Mouse (Mus musculus): ENCODE measurements around the gene Fat3.

Gene Fat3

DNA sequence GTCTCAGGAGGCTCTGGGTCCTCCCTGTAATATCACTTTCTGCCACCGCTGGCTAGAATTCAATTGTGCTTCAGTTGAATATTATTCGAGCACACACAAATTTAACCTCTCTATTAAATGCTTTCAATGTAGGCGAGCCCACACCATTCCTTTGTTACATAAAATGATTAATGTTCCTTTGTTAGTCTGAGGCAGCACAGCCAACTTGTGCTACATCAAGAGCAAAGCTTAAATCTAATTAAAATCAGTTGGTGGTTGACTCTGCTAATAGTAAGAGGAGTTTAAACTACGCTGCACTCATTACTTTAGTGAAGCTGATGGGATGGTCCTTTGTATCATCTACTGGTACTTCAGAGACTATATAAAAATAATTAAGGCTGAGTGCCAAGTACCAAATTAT is 506.9 kb downstream of the Fat3 start:
- DNase-seq = no peak

DNA sequence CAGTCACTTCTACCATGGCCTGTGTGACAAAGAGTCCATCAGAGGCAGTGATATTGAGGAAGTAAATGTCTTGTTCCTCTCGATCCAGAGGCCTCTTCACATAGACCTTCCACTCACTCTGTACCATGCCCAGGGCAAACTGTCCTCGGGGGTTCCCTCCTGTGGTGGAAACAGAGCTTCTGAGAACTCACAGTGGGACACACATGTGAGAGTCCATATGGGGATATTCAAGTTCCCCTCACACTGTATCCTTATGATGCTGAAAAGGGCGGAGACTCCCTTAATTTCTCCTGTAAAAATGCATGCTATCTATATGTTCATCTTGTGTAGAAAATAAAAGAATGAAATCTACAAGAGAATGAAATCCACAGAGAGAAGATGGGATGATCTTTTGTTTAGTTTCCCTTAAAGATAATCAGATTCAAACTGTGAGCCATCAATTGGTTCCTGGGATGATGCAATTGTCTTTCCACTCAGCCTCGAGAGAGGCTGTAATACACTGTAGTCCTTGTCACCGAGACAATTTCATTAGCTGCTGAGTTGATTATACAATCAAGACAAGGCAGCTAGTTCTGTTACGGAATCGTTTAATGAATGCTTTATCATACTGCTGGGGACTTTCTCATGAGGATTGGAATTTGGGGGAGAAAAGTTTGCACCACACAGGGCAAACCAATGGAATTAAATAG is 508.8 kb downstream of the Fat3 start:
- DNase-seq = no peak

DNA sequence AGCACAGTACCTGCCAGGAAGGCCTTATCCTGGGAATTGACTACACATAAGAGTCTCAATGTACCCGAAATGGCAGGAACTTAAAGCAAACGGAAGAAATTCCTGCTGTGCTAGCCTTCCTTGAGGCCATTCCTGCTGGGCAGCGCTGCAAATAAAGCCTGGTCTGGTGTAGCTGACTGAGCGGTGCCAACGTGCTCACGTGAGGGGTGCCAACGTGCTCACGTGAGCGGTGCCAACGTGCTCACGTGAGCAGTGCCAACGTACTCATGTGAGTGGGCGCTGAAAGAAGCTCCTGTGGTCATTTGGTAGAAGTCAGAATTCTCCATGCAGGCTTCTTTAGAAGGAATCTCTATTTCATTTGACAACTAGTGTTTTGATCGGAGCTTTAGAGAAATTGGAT is 522.8 kb downstream of the Fat3 start:
- no peak for DNase-seq

DNA sequence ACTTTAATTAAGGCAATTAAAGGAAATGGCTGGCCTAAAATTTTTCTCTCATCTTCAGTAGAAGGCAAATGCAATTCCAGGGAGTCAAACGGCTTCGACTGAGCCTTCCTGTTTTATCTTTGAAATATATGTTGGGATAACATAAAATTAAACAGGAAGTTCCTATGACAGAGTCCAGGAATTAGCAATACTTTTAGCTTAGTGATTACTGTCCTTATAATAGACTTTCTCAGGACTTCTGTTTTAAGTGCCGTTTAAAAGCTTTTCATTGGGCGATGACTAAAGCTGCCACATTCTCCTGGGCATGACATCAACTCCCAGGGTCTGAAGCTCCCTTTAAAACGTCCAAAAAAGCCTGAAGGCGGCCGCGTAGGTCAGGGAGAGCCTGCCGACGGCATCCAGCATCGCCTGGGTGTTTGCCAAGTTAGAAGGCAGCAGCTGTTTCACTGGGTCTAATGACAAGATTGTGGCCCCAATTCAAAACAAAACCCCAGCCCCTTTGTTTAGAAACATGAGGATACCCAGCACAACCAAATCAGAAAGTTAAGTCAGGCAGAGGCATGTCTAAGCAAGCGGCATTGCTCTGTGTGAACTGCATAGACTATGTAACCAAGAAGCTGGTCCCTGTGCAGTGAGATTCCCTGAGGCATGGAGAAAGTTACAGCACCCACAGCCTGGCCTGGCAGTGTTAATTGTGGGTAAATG is 524.0 kb downstream of the Fat3 start:
- DNase-seq = no peak

DNA sequence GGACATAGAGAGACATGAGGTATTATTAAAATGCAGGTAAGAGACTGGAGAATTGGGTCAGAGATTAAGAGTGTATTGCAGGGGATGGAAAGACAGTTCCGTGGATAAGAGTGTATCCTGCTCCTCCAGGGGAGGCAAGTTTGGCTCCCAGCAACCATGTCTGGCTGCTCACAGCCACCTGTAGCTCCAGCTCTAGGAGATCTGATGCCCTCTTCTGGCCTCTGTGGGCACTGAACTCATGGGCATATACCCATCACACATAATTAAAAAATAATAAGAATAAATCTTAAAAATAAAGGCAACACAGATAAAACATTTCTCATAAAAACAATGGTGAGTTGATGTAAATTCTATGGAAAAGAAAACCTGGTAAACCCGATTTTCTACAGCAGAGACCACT is 525.1 kb downstream of the Fat3 start:
- DNase-seq = no peak

DNA sequence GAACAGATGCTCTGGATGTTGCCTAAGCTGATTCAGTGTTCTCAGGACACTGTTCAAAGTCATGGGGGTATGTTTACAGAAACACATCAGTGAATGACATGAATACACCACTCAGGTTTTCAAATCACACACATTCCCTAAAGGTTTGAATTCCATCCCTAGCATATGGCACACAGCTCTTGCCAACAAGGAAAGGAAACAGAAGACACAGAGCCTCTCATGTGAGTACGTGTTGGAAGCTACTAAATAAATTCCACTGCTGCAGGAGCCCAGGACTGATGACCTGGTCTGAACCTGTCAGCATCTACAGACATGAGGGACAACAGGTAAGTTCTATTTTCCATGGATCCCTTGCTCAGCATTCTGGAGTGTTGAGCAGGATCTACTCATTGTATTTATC is 528.9 kb downstream of the Fat3 start:
- no peak for DNase-seq

DNA sequence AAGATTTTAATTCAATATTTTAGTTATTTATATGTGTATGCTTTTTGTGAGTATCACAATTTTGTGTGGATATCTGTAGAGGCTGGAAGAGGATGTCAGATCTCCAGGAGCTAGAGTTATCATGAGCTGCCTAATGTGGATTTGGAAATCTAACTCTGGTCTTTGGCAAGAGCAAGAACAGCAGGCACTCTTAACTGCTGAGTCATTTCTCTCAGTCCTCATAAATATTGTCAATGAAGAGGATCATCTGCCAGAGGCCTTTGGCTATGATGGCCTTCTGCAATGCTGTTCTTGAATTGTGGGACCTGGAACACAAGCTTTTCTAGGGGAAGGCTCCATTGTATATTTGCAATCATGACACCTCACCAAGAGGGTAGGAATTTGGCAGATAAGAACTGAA is 529.7 kb downstream of the Fat3 start:
- no peak for DNase-seq

DNA sequence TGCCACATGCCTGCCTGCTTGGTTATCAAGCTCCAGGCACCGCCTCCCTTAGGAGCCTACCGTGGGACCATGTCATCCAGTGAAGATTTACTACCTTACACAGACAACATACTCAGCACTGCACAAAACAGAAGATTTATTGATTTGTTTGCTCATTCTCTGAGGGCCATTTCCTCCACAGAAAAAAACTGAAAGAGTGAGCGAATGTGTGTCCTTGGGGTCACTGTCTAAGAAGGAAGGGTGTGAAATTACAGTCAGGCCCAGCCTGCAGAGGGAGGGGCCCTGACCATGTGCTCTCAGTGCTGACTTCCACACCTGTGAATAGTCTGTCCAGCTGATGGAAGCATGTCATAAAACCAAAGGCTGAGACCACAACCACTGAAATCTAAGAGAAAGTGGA is 536.9 kb downstream of the Fat3 start:
- DNase-seq = no peak

DNA sequence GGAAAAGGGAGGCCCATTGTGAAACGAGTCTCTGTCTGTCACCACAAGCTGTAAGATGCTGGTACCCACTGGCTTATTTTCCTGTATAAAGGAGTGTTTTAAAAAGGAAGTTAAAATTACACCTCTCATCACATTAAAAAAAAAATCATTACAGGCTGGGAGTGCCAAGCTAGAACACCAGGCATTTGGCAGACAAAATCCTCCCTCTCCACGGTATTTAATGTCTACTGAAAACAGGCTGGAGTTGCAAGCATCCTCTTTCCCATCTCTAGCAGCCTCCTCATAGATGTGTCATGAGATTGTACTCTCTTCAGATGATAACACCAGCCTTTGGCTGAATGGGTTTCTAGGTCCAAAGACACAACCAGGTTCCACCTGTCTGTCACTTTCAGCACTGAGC is 538.2 kb downstream of the Fat3 start:
- DNase-seq = peak; percentile 23

DNA sequence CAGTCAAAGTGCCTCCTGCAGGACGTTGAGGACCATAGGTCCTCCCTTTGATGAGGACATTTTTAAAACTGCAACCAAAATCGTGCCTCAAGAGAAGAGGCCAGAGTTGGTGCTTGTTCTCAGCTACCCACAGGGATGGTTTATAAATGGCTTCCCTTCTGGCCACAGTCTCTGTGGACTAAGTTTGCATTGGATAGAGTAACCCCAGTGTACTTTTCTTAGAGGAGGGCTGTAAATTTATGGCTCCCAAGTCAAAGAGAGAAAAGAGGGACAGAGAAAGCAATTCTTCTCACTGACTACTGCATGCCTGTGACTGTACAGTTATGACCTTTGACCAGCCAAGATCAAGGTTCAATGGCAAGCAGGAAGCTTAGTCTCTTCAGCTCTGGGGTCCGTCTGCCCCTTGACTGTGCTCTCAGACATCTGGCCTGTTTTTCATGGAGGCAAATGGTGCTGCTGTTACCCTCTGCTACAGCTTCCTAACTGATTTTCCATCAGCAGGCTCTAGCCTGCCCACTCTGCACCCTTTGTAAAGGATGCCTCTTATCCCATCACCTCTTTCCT is 542.8 kb downstream of the Fat3 start:
- DNase-seq = no peak

DNA sequence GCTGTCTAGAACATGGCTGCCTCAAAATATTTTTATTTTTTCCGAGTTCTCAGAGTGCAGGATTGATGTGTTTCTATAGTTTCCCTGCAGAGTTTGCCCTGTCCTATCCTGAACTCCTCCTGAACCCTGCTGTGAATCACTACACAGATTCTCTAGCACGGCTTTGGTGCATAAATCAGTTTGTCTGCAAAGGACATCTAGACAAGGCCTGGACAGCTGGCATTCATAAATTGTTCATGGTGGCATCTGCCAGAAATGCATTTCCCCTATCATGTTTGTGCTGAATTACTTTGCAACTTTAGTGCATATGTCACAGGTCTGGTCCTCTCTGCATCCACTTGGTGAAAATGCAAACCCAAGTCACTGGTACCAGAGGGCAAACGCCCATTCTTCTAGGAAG is 543.3 kb downstream of the Fat3 start:
- no peak for DNase-seq

DNA sequence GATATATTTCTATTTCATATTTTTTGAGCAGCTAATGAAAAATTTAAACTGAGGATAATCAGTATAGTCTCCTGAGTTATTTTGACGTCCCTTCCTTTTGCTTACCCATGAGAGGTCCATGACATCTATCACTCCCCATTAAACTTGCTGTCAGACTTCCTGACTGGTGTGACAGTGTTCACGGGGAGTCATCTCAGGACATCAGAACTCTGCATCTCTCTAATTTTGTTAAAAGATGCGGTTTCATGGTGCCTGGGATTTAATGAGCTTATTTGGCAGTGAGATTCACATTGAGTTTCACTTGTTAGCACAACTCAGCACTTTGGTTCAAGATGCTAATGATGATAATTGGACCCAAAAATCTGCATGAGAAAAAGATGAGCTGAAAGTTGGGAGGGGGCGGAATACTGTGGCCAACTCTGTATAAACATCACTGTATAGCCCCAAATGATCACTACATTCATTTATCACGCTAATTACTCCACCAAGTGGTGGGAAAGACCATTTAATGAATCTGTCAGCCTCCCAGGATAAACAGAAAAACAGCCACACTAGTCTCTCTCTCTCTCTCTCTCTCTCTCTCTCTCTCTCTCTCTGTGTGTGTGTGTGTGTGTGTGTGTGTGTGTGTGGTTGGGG is 545.8 kb downstream of the Fat3 start:
- DNase-seq = no peak

DNA sequence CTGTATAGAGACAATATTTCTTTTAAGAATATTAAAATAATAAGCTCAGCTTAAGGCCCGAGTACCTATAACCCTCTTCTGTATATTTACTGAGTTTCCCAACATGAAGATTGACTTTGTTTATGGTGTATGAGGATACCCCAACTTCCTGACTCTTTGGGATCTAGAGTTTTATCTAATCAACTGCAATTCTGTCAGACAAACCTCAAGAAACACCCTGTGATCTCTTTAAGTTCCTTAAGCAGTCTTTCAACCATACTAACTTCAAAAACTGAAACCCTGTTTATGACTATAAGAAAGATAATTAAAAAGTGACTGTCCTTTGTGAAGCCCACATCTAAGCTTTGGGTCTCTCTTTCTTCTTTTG is 546.8 kb downstream of the Fat3 start:
- DNase-seq = no peak

DNA sequence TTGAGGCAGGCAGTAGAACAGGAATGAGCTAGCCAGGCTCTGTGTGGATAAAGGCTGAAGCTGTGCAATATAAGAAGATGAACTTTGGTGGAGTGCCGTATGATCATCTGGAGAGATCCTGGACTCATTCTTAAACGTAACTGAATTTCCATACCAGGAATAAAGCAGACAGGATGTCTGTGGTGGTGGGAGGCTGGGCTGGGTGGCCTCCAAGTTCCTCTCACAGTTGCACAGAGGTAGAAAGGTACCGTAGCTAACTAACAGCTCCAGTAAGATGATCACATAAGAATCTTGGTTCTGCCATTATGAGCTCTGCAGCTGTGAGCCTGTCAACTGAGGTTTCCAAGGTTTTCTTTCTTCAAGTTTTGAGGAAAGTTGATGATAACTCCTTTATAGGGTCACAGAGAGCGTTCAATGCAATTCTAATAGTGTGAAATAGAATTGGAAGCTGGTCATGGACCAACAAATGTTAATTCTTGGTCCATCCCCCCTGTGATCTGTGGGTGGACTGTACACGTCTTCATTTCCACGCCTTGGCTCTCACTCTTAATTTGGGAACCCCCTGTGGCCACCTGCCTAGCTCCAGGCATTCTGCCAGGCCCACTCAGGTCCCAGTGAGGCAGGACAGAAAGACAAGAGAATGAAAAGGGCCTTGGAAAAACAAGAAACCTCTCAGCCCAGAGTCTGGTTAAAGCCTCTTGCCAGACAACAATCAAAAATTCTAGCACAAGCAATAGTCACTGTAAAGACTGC is 547.3 kb downstream of the Fat3 start:
- peak; percentile 33 for DNase-seq

DNA sequence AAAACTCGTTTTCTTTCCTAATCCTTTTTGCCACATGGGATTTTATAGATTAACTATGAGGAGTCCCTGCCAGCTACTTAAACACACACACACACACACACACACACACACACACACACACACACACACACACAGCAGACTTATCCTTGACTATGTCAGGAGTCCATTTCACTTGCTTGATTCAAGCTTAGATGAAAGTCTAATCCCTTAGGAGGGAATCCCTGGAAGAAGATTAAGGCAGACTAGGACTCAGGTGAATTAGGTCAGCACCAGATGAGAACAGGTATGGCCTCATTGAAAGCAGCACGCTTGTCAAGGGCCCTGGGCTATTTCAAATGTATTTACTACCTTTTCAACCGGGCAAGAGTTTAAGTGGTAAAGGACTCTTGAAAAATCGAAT is 553.0 kb downstream of the Fat3 start:
- DNase-seq = no peak

DNA sequence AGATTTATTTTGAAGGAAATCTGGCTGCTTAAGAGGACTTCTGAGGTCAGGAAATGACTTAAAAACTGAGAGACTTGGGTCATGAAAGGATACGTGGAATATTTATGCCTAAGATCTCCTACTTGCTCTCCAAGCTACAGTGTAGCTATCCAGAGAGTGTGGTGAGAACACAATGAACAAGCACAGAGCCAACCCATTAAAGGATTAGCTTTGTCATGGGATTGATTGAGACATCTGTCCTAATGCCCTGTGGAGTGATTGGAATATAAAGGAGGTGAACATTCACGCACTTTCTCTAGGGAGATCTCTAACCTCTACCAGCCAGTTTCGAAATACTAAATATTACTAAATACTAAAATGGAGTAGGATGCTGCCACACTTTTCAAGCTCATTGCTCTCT is 556.9 kb downstream of the Fat3 start:
- DNase-seq = no peak

DNA sequence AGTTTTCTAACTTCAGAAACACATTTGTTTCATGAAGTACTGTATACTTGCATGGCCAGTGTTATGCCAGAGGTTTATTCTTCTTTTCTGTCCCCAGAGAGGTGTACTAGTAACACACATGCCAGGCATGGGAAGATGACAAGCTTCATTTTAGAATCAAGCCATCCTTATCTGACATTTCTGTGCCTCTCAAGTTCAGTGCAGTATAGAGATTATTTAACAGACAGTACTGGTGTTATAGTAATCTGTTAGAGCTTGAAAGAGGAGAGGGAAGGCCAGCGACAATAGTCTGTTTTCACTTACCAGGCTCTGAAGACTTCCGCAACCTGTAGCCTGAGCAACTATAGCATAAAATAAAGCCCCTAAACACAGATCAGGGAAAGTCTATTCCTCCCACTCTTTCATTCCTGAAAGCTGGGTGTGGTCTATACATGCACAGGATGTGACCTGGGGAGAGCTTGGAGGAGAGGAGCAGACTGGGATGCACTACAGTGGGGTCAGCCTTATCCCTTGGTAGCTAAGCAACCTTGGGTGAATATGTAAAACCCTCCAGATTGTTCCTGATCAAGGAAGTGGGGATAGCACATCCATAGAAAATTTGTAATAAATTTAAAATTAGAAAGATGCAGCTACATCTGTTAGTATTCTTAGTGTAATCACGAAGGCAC is 557.5 kb downstream of the Fat3 start:
- DNase-seq = no peak

DNA sequence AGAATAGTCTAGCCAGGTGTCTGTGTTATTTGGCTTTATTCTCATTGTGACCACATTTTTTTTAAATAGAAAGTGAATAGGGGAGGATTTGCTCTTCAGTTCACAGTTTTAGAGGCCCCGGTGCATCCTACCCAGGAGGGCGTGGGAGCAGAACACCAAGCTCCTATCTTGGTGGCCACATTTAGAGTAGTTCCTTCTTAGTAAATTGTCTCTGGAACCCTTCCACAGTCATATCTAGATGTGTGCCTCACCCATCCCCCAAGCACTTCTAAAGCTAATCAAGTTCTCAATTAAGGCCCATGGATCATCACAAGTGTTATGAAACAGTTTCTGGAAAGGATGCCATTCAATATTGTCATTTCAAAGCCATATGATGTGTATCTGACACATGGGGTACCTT is 559.3 kb downstream of the Fat3 start:
- DNase-seq = no peak

DNA sequence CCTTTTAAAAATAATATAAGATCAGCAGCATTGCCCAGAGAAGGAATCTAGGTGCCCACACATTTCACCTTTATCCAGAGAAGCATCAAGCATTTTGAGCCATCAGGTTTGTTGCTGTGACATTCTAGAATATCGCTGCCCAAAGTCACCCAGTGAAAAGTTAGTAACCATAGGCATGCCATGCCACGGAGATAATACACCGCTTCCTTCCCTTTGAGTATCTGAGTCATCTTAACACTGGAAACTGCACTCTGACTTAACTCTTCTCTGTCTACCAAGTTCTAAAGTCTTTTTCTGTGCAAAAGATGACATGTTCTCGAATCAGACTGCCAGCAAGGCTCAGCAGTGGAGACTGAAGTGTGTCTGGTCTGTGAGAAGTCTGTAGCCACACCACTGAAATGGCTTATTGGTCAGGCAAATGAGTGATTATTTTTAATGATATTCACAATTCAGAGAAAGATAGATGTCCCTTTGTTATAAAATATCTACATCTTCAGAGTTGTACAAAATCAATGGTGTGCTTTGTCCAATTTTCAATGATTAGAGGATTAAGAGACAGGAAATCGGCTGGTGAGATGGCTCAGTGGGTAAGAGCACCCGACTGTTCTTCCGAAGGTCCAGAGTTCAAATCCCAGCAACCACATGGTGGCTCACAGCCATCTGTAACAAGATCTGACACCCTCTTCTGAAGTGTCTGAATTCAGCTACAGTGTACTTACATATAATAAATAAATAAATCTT is 560.0 kb downstream of the Fat3 start:
- no peak for DNase-seq

DNA sequence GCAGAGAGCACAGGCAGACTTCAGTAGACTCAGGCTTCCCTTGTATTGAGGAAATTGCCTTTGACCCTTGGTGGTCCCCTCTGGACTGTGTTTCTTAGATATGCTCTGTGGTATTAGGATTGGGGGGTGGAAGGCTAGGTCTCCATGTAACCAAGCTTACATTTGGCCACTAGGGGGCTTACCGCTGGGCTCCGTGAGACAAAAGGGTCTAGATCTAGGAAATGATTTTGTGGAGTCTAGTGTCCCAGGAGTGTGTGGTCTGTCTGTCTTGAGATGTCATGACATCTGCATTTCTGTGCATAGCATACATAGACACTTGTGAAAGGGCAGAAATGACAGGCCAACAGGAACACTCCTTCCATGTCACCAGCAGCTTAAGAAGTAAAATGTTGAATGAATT is 561.5 kb downstream of the Fat3 start:
- no peak for DNase-seq

DNA sequence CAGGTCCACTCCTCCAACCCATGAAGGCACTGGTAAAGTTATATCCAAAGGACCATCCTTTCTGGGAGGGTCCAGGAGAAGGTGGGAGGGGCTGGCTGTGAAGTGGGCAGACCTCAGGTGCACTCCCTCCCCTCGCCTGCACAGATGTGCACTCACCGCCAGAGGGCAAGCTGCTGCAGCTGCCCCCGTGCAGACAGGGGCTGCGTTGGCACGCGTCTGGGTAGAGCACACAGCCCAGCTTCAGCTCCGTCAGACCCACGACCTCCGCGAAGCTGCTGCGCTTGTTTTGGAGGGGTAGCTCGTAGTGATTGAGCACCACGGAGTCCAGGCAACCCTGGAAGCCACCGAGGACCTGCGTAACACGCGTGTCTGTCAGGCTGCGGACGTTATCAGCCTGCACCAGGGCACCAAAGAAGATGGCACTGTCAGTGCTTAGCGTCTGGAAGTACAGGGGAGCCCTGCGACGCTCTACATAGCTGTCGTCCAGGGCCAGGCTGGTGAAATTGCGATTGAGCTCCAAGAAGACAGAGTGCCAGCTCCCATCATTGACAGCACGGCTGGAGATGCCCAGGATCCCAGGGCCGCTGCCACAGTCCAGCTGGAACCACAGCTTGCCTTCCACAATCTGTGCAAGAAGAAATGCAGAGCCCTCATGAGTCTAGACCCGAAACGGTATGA is 563.1 kb downstream of the Fat3 start:
- DNase-seq = no peak

Data from right cerebral cortex, postnatal 25 days (tissue).